Mouse (Mus musculus): ENCODE results near the gene Ltbp4.

GRCm38 (mm10) chr7:27255721-27256120 lies 81.8 kb downstream of the Ltbp4 start:
- TF ChIP-seq ZC3H11A (IDR thresholded peaks at IDR 0.05; ENCODE audit: borderline replicate concordance, low read depth, low read length): no peak
- no peak for TF ChIP-seq MAFK (IDR thresholded peaks at IDR 0.05; ENCODE audit: insufficient read depth, low read depth, low read length)

Data from ES-E14 (cell line).